Mouse (Mus musculus) monocyte, adult 2 months (primary cell): ENCODE results near the gene Gm21962.
"Not testable (repeated sequence)": the region's sequence is repeated elsewhere in the genome, so short reads cannot be mapped to it uniquely, and the experiment has no call there.

Experiments used
- DNase-seq, 2 experiments: peaks; one replicate each; pipeline ENCODE4 v3.0.0; 2022; ENCODE audit warnings: low spot score in 2 of 2, low read depth in 1 of 2

Gene Gm21962

DNA sequence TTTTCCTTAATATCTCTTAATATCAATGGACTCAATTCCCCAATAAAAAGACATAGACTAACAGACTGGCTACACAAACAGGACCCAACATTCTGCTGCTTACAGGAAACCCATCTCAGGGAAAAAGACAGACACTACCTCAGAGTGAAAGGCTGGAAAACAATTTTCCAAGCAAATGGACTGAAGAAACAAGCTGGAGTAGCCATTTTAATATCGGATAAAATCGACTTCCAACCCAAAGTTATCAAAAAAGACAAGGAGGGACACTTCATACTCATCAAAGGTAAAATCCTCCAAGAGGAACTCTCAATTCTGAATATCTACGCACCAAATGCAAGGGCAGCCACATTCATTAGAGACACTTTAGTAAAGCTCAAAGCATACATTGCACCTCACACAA is at the start of gene Gm21962:
Gm21962 (plus strand) TSS at position 301 of the 400 bp plus-strand sequence.
- not testable (repeated sequence) for DNase-seq

DNA sequence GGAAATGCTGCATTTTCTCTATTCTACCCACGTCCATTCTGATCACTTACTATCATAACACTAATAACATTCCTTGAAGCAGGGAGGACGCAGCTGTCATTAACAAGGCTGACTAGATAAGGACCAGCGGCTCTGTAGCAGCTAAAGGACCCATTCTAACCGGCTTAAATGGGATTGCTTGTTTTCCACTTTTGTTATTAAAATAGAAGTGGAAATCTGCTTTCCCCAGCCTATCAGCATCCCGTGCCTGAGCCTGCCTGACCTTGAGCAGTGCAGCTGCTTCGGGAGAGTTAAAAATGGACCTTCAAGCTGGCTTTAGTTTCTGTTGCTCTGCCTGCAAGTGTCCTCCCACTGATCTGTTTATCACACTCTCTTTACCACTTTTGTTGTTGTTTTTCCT is 49.2 kb upstream of the Gm21962 start:
- DNase-seq, result no peak

DNA sequence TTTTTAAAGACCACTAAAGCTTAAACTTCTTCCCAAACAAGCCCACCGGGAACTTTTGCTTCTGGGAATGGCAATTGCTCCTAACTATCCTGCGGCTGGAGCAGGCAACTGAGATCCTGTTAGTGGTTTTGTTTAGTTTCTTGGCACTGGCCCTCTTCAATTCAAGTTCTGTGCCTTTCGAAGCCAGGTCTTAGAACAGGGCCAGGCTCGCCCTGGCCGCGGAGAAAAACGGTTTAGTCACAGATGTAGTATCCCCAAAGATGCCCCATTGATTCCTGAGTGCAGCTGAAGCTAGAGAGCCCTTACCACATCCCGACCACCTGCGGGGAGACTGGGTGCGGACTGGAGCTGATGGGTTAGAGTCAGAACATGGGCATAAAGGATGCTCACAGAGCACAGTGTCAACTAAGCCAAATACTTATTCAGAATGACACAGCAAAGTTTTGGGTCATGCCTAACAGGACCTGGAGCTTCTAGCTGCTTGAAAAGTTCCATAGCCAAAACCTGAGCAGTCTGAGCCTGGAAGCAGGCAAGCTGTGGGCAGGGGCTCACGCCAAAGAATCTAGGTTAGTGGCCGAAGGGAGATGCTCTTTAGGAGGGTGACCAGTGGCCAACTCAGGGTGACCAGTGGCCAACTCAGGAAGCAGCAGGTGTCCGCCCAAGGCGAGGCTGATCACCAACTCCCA is 48.3 kb upstream of the Gm21962 start:
- DNase-seq, result no peak

DNA sequence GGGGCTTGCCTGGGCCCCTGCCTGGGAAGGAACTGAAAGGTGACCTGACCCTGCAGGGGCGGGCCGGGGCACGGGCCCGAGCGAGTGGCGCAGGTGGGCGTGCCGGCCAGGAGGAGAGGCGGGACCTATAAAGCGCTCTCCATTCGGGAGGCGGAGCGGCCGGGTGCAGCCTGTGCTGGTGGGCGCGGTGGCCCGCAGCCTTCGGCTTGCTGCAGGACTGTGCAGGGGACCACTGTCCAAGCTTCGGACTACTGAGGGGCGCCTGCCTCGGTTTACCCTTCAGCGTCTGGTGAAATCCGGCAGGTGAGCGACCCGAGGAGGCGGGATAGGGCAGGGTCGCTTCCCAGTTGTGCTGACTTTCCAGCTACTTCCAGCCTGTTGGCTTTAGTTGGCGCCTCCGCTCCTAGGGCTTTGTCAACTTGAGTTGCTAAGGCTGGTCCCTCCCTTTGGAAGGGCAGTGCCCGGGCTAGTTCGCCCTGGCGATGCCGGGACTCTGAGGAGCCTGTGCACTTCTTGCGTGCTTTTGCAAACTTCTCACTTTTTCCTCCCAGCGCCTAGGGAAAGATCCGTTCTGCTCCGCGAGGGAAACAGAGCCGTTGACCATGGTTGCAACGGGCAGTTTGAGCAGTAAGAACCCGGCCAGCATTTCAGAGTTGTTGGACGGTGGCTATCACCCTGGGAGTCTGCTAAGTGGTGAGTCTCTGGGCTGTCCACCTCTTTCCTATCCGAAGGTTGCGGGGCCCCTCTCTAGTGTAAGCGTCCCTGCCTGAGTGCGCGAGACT is 47.6 kb upstream of the Gm21962 start:
- DNase-seq, result no peak

DNA sequence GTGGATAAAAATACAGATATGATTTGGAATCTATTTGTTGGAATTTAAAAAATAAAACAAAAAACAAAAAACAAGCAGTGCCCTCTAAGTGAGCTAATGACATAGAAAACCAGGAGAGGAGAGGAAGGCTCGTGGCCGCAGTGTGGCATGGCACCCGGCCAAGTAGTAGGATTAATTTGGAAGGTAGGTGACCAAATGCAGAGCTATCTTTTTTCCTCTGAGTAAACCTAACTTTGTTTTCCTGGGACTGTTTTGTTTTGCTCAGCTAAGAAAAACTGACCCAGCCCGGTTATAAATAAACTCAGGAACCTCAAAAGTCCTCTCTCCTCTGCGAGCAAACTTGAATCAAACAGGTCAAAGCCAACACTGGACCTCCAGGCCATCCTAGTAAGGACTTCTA is 46.3 kb upstream of the Gm21962 start:
- no peak for DNase-seq

DNA sequence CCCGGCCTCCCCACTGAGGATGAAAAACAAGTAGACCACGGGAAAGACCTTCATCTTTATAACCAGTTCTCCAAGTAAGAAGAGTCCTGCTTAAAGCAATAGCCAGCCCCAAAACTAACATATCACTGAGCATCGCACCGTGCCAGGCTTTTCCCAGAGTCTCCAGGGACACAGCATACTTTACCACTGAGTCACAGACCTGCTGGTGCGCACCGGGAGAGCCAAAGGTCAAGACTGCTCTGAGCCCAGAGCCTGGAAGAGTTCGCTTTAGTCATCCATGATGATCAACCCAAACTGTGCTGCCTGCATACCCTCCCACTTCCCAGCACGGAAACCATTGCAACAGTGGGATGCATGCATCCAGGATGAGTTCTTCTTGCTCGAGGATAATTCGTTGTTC is 37.6 kb upstream of the Gm21962 start:
- DNase-seq, result no peak

DNA sequence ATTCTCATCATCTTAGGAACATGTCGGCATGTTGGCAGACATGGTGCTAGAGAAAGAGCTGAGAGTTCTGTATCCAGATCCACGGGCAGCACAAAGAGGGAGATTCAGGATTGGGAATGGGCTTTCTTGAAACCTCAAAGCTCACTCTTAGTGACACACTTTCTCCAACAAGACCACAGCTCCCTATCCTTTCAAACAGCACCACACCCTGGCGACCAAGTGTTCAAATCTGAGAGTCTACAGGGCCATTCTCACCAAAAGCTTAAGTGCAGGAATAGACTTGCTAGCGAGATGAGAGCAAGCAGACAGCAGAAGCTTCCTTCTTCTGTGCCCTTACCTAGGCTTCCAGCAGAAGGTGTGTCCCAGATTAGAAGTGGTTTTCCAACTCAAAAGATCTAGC is 34.8 kb upstream of the Gm21962 start:
- no peak for DNase-seq

DNA sequence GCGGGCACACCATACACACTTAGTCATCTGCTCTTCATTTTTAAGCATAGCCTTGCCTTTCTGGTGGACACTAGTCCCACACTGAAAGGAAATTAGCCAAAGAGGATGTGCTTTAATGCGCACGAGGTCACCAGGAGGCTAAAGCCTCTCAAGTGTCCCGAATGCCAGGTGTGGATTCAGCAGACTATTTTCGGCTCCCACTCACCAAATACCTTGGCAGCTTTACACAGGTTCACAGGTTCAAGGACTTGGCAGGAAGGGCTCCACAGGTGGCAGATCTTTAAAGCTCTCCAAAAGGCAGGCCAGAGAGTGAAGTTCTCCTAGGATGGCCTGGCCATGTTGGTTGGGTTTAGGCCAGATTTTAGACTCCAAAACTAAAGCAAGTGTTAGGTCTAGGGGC is 30.1 kb upstream of the Gm21962 start:
- DNase-seq, result no peak

DNA sequence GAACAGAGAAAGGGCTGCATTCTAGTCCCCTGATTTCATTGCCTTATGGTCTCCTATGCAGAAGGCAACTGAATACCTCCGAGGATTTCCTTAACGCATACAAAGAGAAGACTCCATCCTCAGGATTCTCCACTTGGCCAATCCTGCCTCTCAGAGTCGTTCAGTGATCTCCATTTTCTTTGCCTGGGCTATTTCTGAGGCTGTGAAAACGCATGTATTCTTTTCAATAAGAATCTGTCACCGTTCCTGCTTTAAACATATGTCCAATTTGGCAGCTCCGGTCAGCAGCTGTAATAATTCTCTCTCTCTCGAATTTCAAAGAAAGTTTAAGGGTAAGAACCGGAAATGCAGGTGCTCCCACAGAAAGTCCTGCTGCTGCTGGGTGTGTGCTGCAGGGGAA is 29.2 kb upstream of the Gm21962 start:
- DNase-seq, result no peak

DNA sequence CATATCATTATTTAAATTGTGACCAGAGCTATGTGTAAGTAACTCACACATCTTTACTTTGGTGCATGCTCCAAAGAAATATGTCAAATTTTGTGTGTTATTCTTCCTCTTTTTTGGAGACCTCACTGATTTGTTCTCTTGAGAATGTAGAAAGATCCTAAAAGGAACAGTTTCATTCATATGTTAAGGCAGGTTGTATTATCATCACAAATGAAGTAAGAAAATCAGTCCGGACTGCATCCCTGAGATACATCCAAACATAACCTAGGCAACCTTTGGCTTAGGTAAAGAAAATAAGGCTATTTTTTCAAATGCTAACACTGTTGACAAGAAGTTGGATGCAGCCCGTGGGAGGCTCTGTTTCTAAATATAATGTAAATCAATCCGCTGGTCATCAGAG is 28.8 kb upstream of the Gm21962 start:
- DNase-seq, result no peak

DNA sequence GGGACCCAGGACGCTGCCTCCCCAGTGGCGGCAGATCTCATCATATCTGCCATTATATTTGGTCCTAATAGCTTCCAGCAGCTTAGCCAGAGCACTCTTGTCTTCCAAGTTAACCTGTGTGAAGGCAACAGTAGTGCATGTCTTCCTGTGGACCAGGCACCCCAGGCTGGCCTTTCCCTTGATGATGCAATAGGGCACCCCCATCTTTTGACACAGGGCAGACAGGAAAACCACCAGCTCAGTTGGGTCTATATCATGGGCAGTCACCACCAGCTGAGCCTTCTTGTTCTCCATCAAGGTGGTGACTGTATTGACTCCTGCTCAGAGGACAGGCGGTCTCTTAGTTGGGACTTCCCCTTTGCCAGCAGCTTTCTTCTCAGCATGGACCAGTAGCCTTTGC is 27.2 kb upstream of the Gm21962 start:
- no peak for DNase-seq

DNA sequence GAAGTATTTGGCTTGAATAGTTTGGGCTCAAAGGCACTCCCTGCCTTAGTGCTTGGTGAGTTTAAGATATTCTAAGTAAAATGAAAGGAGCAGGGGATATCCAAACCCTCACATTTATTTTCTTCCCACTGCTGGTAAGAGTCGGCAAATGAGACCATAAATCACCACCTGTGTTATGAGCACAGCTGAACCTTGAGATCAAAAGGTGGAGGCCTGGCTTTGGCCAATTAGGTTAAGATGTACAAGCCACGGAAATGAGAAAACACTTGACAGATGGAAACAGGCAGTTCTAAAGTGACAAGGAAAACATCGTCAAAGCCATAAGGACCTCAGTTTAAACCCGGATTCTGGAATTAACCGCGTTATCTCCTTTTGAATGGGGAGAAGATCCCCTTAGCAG is 26.4 kb upstream of the Gm21962 start:
- DNase-seq, result no peak

DNA sequence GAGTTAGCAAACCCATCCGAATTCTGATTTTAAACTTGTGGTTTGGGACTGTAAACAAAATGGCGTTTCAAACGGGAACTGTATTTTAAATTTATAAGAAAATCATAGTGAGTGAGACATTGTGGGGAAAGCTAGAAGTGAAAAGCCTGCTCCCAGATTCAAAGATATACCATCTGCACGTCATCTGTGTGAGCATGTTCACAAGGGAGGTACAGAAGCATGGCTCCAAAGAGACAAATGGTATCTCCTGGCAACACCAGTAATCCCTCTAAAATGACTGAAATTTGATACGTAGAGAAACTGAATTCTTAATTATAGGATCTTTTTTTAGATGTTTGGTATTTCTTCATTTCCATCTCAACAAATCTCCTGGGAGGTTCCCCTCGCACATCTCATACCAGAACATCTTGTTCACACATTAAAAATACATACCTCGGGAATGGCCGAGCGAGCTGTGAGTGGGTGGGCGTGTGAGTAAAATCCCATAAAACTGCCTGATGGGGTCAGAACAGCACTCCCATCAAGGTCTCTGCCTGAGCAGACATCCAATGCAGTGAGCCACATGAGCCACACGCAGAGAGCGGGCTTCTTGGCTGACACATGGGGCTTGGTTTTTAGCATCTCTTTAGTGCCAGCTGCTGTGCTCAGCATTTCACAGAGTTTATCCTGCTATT is 23.8 kb upstream of the Gm21962 start:
- DNase-seq, result no peak

DNA sequence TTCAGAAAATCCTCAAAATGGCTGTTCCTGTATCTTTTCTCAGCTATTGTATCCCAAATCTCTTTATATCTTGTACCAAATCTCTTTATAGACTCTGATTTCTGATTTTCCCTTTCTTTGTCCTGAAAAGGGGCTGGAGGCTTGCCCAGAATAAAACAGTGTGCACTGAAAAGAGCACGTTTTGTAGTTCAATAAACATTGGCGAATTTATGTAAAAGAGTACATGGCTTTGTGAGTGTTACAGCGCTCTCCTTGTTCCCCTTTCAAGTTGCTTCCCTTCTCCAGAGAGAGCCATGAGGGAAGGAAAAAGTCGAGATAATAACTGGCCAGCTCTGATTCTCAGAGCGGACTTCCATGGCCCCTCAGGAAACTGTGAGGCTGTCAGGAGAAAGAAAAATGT is 22.2 kb upstream of the Gm21962 start:
- no peak for DNase-seq

DNA sequence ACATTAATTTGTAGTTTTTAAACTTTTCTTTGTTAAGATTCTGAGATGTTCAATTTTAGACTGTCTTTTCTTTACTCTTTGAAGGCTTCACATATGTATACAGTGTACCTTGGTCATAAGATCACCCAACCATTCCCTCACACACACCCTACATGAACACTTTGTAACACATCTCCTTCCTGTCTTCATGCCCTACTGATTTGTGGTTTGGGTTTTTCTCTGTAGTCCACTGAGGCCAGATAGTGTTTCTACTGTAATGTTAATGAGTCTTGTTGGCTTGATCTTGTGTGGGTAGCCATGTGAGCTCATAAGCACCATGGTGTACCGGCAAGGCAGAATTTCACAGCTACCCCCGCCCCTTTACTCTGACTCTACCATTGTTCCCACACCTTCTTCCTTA is 18.5 kb upstream of the Gm21962 start:
- no peak for DNase-seq

DNA sequence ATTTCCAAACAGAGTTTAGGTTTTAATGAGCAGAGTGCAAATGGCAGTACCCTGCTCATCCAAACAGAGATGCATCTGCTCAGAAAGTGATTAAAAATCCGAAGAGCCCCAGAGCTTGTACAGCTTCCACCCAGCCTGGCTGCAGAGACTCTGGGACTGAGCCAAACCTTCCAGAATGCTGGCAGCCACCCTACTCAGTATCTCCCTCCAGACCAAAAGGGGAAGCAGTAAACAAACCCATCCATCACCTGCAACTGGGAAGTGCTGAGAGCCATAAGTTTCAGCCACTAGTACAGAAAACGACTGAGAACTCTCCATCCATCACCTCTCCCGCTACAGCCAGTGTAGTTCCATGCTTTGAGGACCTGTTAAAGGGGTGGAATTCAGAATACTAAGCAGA is 9.6 kb downstream of the Gm21962 start:
- no peak for DNase-seq

DNA sequence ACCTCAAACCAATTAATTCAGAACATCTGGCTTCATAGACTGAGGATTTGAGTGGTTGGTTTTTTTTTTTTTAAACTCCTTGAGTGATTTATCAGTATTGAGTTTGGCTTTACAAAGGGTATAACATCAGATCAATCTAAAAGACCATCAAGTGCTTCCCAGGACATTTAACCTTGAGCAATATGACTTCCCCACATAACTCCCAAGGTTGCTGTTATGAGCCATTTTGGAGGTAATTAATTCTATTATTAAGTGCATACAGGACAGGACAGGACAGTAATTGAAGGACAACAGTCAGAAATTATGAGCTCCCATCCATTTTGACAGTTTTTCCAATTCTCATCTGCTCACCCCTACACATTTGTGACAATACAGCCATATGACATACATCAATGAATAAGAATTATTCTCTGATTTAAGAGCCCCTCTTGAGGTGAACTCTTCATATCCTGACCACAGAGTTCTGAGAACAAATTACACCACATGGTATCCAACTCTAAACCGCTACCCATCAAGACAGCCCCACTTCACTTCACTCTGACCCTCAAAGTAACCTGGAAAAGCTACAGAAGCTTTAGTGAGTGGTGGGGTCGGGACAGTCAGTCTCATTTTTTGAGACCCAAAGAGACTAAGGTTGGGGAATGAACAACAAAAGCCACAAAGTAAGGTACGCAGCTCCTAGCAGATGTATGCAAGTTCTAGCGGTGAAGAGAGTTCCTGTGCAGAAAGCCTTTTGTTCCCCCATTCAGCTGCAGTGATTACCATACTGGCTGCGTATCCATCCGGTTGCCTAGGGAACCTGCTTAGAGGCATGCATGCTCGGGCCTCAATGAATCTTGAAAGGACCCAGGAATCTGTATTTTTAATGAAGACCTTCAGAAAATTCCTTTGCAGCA is 11.8 kb downstream of the Gm21962 start:
- DNase-seq, result no peak

DNA sequence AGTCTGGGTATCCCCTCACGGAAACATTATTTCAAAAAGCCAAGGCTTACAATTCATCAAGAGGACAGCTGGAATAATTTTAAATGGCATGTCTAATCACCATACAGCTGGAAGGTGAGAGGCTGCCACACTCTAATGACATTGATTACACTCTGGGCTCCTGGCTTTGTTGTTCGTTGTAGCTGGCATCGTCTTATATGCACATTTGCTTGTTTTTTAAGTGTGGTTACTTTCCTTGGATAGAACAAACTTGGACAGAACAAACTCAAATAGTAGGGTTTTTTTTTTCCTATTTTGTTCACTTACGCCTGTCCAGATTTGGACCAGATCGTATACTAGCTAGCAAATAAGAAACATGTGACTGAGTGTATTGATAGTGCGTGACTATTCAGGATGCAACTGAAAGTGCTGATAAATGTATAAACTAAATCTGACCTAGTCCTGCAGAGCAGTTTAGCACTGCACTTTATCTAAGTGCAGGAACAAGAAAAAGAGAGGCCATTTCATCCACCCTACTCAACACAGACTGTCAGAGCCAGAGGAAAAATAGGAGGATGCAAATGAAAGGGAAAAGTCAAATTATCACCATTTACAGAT is 12.6 kb downstream of the Gm21962 start:
- DNase-seq, result no peak

DNA sequence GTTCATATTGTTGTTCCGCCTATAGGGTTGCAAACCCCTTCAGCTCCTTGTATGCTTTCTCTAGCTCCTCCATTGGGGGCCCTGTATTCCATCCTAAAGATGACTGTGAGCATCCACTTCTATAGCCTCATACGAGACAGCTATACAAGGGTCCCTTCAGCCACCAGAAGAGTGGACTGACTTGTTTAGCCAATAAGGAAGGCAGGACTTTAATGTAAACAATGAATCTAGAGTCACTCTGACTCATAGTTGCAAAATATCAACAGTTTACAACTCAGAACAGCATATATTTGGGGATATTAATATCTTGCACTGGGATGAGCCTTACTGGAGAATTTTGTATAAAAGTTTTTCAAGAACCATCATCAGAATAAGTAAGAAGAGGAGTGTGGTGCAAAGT is 15.6 kb downstream of the Gm21962 start:
- DNase-seq, result no peak

DNA sequence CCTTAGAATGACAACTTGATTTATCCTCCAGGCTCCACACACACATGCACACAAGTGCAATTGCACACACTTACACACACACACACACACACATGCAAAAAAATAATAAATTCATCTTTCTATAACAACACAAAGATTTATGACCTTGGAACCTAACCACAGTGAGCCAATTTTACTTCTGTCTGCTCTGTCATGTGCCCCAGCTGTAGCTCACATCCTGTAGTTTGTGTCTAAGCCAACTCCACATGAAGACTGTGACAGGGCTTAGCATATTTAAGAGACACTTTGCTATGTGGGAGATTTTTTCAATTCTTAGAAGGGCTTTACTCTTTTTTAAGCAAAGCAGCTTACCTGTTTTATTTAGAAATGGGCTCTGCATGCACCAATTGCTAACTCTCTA is 20.2 kb downstream of the Gm21962 start:
- DNase-seq, result no peak

DNA sequence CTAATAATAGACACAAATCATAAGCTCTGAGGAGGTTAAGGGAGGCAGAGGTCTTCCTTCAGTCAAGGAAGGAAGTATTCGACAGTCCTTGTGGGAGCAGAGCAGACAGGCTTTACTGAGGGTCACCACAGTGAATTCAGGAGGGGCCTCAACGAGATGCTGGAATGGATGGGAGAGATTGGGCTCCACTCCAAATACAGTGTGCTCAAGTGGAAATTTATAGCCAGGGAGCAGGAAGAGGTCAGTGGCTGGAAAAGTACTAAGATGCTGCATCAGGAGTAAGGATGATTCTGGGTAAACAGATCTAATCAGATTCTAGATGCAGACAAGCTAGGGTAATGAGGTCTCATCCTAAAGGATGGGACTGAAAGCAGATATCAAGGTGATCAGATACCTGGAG is 44.6 kb downstream of the Gm21962 start:
- DNase-seq, result no peak
